Mouse (Mus musculus): ENCODE measurements around the gene Fgfr2.

- TF ChIP-seq CTCF (IDR thresholded peaks at IDR 0.05; ENCODE audit: low read depth) = no peak
- TF ChIP-seq EP300 (IDR thresholded peaks at IDR 0.05; ENCODE audit: low read depth) = no peak
Measured at GRCm38 (mm10) chr7:130635212-130635611, 2487.9 kb downstream of the Fgfr2 start.

Measured in liver, postnatal 0 days (tissue).